Mouse (Mus musculus): Measurements from ENCODE around the gene Mybpc2. TPM values are rescaled to one million over a fixed set of nuclear protein-coding genes. Genes with fewer than 3 reads are reported as not detected.
A peak's percentile ranks its signal among the peaks of the same experiment; 100 is the strongest.

Mybpc2 gene
- polyA plus RNA-seq, 1 experiment from 2014 or later: 0.13 TPM

GRCm38 (mm10) chr7:44470696-44471612 lies 53.5 kb downstream of the Mybpc2 start:
- no peak for TF ChIP-seq CTCF (IDR thresholded peaks at IDR 0.05; ENCODE audit: low read depth)
- Histone ChIP-seq H3K9me3 (ENCODE audit: control insufficient read depth) (no peaks in the 10 kb centered on the region), H3K27me3 (replicated peaks; ENCODE audit: control insufficient read depth, insufficient read depth, low read length) (no peaks in the 10 kb centered on the region), H3K4me2 (replicated peaks; ENCODE audit: low read depth) (no peak overlapping the region), H3K9ac (ENCODE audit: low read depth, low read length) (no peak overlapping the region), H3K4me3 (ENCODE audit: low read depth, low read length) (no peak overlapping the region), H3K4me1 (replicated peaks; ENCODE audit: control insufficient read depth, insufficient read depth, low read length) (peaks cover 12% of the 10 kb centered on the region; the same call in 1 of the 2 replicates), H3K36me3 (ENCODE audit: control insufficient read depth, insufficient read depth) (no peaks in the 10 kb centered on the region; the same call in 1 of the 2 replicates), H3K27ac (ENCODE audit: low read depth, low read length) (no peak overlapping the region)
- 84% methylated on average over 16 of the region's 16 CpGs for WGBS
- no peak for ATAC-seq

- Histone ChIP-seq H3K4me1 (replicated peaks; ENCODE audit: control insufficient read depth, insufficient read depth, low read length) (peaks cover 12% of the 10 kb centered on the region; the same call in 1 of the 2 replicates), H3K36me3 (ENCODE audit: control insufficient read depth, insufficient read depth) (no peaks in the 10 kb centered on the region; the same call in 1 of the 2 replicates), H3K9me3 (ENCODE audit: control insufficient read depth) (no peaks in the 10 kb centered on the region), H3K9ac (ENCODE audit: low read depth, low read length) (no peak overlapping the region), H3K27ac (ENCODE audit: low read depth, low read length) (no peak overlapping the region), H3K4me3 (ENCODE audit: low read depth, low read length) (no peak overlapping the region), H3K27me3 (replicated peaks; ENCODE audit: control insufficient read depth, insufficient read depth, low read length) (no peaks in the 10 kb centered on the region), H3K4me2 (replicated peaks; ENCODE audit: low read depth) (no peak overlapping the region)
- WGBS: 92% methylated on average over 16 of the region's 16 CpGs
- TF ChIP-seq CTCF (IDR thresholded peaks at IDR 0.05; ENCODE audit: low read depth): no peak
- ATAC-seq: no peak
These were observed 54.5 kb downstream of the Mybpc2 start for GRCm38 (mm10) chr7:44469677-44470675.

GRCm38 (mm10) chr7:44468644-44469285 lies 55.7 kb downstream of the Mybpc2 start:
- Histone ChIP-seq H3K9ac (ENCODE audit: low read depth, low read length) (peak overlapping the region; percentile 60), H3K4me1 (replicated peaks; ENCODE audit: control insufficient read depth, insufficient read depth, low read length) (peaks cover 12% of the 10 kb centered on the region; the same call in 1 of the 2 replicates), H3K36me3 (ENCODE audit: control insufficient read depth, insufficient read depth) (no peaks in the 10 kb centered on the region; the same call in 1 of the 2 replicates), H3K27ac (ENCODE audit: low read depth, low read length) (no peak overlapping the region), H3K9me3 (ENCODE audit: control insufficient read depth) (no peaks in the 10 kb centered on the region), H3K4me2 (replicated peaks; ENCODE audit: low read depth) (peak overlapping the region; percentile 75), H3K4me3 (ENCODE audit: low read depth, low read length) (peak overlapping the region; percentile 63), H3K27me3 (replicated peaks; ENCODE audit: control insufficient read depth, insufficient read depth, low read length) (peaks cover 10% of the 10 kb centered on the region)
- ATAC-seq: no peak
- TF ChIP-seq CTCF (IDR thresholded peaks at IDR 0.05; ENCODE audit: low read depth): no peak
- 61% methylated on average over 15 of the region's 15 CpGs for WGBS

DNA sequence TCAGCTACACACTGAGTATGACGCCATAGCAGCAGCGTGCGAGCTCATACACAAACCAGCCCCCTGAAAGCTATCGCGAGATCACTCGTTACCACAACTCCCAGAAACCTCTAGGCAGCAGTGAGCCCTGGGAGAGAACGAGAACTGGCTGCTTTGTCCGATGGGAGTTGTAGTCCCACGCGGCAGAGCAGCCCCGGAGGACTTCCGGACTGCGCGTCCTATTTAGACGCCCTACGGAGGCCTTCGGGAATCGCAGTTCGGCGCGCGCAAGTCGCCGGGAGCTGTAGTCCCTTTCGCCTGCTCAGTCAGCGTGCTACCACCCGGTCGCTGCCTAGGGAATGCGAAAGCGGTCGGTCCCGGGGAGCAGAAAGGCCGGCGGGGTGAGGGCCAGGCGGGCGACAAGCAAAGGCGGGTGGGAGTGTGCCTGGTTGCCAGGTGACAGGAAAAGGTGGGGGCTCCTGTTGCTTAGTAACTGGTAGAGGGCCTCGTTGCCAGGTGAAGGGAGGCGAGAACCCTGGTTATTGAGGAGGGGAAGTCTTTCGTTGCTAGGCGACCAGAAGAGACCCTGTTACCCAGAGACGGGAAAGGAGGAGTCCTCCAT lies 56.5 kb downstream of the Mybpc2 start, which contains the start of gene Josd2:
Josd2 (plus strand) TSS at position 170 of the 601 bp plus-strand sequence.
- Histone ChIP-seq H3K9me3 (ENCODE audit: control insufficient read depth) (no peaks in the 10 kb centered on the region), H3K27me3 (replicated peaks; ENCODE audit: control insufficient read depth, insufficient read depth, low read length) (peaks cover 18% of the 10 kb centered on the region), H3K4me1 (replicated peaks; ENCODE audit: control insufficient read depth, insufficient read depth, low read length) (peaks cover 9% of the 10 kb centered on the region; the same call in 1 of the 2 replicates), H3K9ac (ENCODE audit: low read depth, low read length) (peak within 1 kb of the TSS; percentile 60), H3K4me2 (replicated peaks; ENCODE audit: low read depth) (peak within 1 kb of the TSS; percentile 75), H3K36me3 (ENCODE audit: control insufficient read depth, insufficient read depth) (no peaks in the 10 kb centered on the region; the same call in 1 of the 2 replicates), H3K4me3 (ENCODE audit: low read depth, low read length) (peak within 1 kb of the TSS; percentile 63), H3K27ac (ENCODE audit: low read depth, low read length) (no peak within 1 kb of the TSS)
- peak; percentile 98 for ATAC-seq
- 0 out of 2 replicates have a peak, but pooled peaks have one; percentile 1 for TF ChIP-seq CTCF (IDR thresholded peaks at IDR 0.05; ENCODE audit: low read depth)
- under 1% methylated on average over 42 of the region's 42 CpGs for WGBS

DNA sequence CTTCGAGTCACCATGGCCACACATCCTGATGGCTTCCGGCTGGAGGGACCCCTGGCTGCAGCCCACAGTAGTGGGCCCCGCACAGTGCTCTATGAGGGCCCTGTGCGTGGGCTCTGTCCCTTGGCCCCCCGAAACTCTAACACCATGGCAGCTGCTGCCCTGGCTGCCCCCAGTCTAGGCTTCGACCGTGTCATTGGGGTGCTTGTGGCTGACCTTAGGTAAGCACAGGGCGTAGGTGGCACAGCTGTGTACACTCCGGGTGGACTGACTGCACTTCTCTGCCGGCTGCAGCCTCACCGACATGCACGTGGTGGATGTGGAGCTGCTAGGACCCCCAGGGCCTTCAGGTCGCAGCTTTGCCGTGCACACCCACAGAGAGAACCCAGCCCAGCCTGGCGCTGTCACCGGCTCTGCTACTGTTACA lies 57.6 kb downstream of the Mybpc2 start:
- no peak overlapping the region for H3K4me3 ChIP-seq (ENCODE audit: low read depth, low read length)
- TF ChIP-seq CTCF (IDR thresholded peaks at IDR 0.05; ENCODE audit: low read depth): no peak
- no peaks in the 10 kb centered on the region; the same call in 1 of the 2 replicates for H3K36me3 ChIP-seq (ENCODE audit: control insufficient read depth, insufficient read depth)
- peaks cover 9% of the 10 kb centered on the region; the same call in 1 of the 2 replicates for H3K4me1 ChIP-seq (replicated peaks; ENCODE audit: control insufficient read depth, insufficient read depth, low read length)
- no peak for ATAC-seq
- peaks cover 28% of the 10 kb centered on the region for H3K27me3 ChIP-seq (replicated peaks; ENCODE audit: control insufficient read depth, insufficient read depth, low read length)
- H3K9me3 ChIP-seq (ENCODE audit: control insufficient read depth): no peaks in the 10 kb centered on the region
- WGBS: 84% methylated on average over 16 of the region's 16 CpGs
- no peak overlapping the region for H3K27ac ChIP-seq (ENCODE audit: low read depth, low read length)
- H3K9ac ChIP-seq (ENCODE audit: low read depth, low read length): no peak overlapping the region
- H3K4me2 ChIP-seq (replicated peaks; ENCODE audit: low read depth): no peak overlapping the region

All from intestine, postnatal 0 days (tissue).